Mouse (Mus musculus) brain, embryonic 14.5 days (tissue): ENCODE results near the gene Plxna2. TPM values are rescaled to one million over a fixed set of nuclear protein-coding genes. Genes with fewer than 3 reads are reported as not detected.

Experiments
- DNase-seq: peaks from one replicate; pipeline ENCODE4 v3.0.0-alpha.2; 2011; ENCODE audit warnings: low read depth
- CTCF ChIP-seq: fragments of 200-500 bp; IDR thresholded peaks from 2 replicates; pipeline ENCODE4 v1.5.1; 2012; ENCODE audit warnings: inconsistent platforms, mild to moderate bottlenecking, moderate library complexity, borderline replicate concordance; ENCODE audit not compliant: insufficient read depth, insufficient read length; ENCODE audit errors: extremely low read depth
- POLR2A ChIP-seq: fragments of 200-500 bp; IDR thresholded peaks from 2 replicates; pipeline ENCODE4 v1.6.1; 2012; ENCODE audit warnings: mild to moderate bottlenecking, inconsistent platforms, borderline replicate concordance; ENCODE audit not compliant: poor library complexity, insufficient read depth, insufficient read length, severe bottlenecking; ENCODE audit errors: extremely low read depth
- polyA plus RNA-seq: library from polyadenylated mRNA; depleted of rRNA; stranded (reverse); fragments of >200 nt; gene quantifications from 2 replicates; pipeline ENCODE4 v1.2.3, GENCODE M21; 2012

Plxna2 gene
- polyA plus RNA-seq, 1 experiment: 60.3 TPM

GRCm38 (mm10) chr1:194651987-194652386 lies 34.0 kb downstream of the Plxna2 start:
- no peak for TF ChIP-seq CTCF
- no peak for DNase-seq

- peak; percentile 77 for DNase-seq
Observed at GRCm38 (mm10) chr1:194658459-194659160, 40.6 kb downstream of the Plxna2 start.

GRCm38 (mm10) chr1:194660426-194661119 lies 42.6 kb downstream of the Plxna2 start:
- no peak for TF ChIP-seq CTCF
- TF ChIP-seq POLR2A: no peak
- DNase-seq: no peak

More at GRCm38 (mm10) chr1:194658459-194659160, 40.6 kb downstream of the Plxna2 start:
- TF ChIP-seq POLR2A: no peak
- no peak for TF ChIP-seq CTCF

GRCm38 (mm10) chr1:194663021-194663420 lies 45.0 kb downstream of the Plxna2 start:
- TF ChIP-seq CTCF: no peak
- peak; percentile 50 for DNase-seq

GRCm38 (mm10) chr1:194665715-194666114 lies 47.7 kb downstream of the Plxna2 start:
- no peak for DNase-seq
- TF ChIP-seq CTCF (no peak), POLR2A (no peak)

- TF ChIP-seq POLR2A: no peak
- no peak for TF ChIP-seq CTCF
Observed at GRCm38 (mm10) chr1:194671783-194672524, 53.9 kb downstream of the Plxna2 start.

GRCm38 (mm10) chr1:194672525-194672894 lies 54.5 kb downstream of the Plxna2 start:
- no peak for DNase-seq
- no peak for TF ChIP-seq CTCF

More at GRCm38 (mm10) chr1:194671783-194672524, 53.9 kb downstream of the Plxna2 start:
- no peak for DNase-seq

GRCm38 (mm10) chr1:194673229-194673628 lies 55.2 kb downstream of the Plxna2 start:
- no peak for TF ChIP-seq CTCF
- no peak for TF ChIP-seq POLR2A
- no peak for DNase-seq

- TF ChIP-seq POLR2A (no peak), CTCF (no peak)
- peak; percentile 36 for DNase-seq
Observed at GRCm38 (mm10) chr1:194675106-194675890, 57.3 kb downstream of the Plxna2 start.

GRCm38 (mm10) chr1:194675891-194676200 lies 57.8 kb downstream of the Plxna2 start:
- DNase-seq: no peak
- TF ChIP-seq POLR2A: no peak

GRCm38 (mm10) chr1:194677878-194678277 lies 59.9 kb downstream of the Plxna2 start:
- TF ChIP-seq CTCF (no peak), POLR2A (no peak)

GRCm38 (mm10) chr1:194679147-194679546 lies 61.1 kb downstream of the Plxna2 start:
- no peak for DNase-seq
- TF ChIP-seq CTCF: no peak
- no peak for TF ChIP-seq POLR2A

More at GRCm38 (mm10) chr1:194677878-194678277, 59.9 kb downstream of the Plxna2 start:
- no peak for DNase-seq

- no peak for DNase-seq
- TF ChIP-seq POLR2A: no peak
- TF ChIP-seq CTCF: no peak
Observed at GRCm38 (mm10) chr1:194680136-194680535, 62.1 kb downstream of the Plxna2 start.
